Mouse (Mus musculus): Measurements from ENCODE around the gene Aifm3. TPM values are rescaled to one million over a fixed set of nuclear protein-coding genes. Genes with fewer than 3 reads are reported as not detected.

Aifm3 gene
- polyA plus RNA-seq, 1 experiment from 2014 or later: 1.1 TPM

DNA sequence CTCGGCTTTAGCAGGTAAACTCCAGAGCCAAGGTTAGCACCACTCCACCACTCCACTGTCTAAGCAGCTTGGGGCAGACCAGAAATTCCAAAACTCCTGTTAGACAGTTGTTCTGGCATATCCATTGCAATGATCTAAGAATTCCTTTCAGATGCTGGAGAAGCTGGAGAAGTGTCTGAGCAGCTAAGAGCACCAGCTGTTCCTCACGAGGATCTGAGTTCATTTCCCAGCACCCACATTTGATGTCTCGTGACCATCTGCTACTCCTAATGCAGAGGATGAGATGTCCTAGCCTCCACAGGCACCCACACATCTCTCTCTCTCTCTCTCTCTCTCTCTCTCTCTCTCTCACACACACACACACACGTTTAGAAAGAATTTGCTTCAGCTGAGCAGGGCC, 67.5 kb downstream of the Aifm3 start:
- no peak overlapping the region for H3K4me2 ChIP-seq
- H3K27me3 ChIP-seq: peaks cover 33% of the 10 kb centered on the region
- H3K9me3 ChIP-seq: no peaks in the 10 kb centered on the region
- ATAC-seq (ENCODE audit: insufficient number of reproducible peaks, insufficient read depth, low FRiP score, low TSS enrichment, low read depth): no peak
- WGBS: 54% methylated on average over 4 of the region's 4 CpGs
- H3K27ac ChIP-seq: no peak overlapping the region
- no peak overlapping the region for H3K4me3 ChIP-seq
- H3K4me1 ChIP-seq: peaks cover 39% of the 10 kb centered on the region
- H3K9ac ChIP-seq: no peak overlapping the region
- no peaks in the 10 kb centered on the region for H3K36me3 ChIP-seq

Other genes starting within 250 kb of the Aifm3 start
- gene Tmem191c, start 213.5 kb upstream of the Aifm3 start, polyA plus RNA-seq (2015; fragmentation: Nextera tagmentation; extraction: Ambion mirVana): 12.7 and 13.6 TPM in 2 replicates
- gene Serpind1, start 158.2 kb upstream of the Aifm3 start, polyA plus RNA-seq (2015; fragmentation: Nextera tagmentation; extraction: Ambion mirVana): 0.45 and 2.2 TPM in 2 replicates
- 13.2 and 15.5 TPM in 2 replicates for gene Snap29, start 83.6 kb upstream of the Aifm3 start, polyA plus RNA-seq (2015; fragmentation: Nextera tagmentation; extraction: Ambion mirVana)
- 35.5 and 37.9 TPM in 2 replicates for gene Pi4ka, start 83.3 kb upstream of the Aifm3 start, polyA plus RNA-seq (2015; fragmentation: Nextera tagmentation; extraction: Ambion mirVana)
- gene Crkl, start 37.6 kb upstream of the Aifm3 start, polyA plus RNA-seq (2015; fragmentation: Nextera tagmentation; extraction: Ambion mirVana): 83.3 and 84.3 TPM in 2 replicates
- gene Lztr1, start 19.1 kb downstream of the Aifm3 start, polyA plus RNA-seq (2015; fragmentation: Nextera tagmentation; extraction: Ambion mirVana): 98.5 and 119 TPM in 2 replicates
- gene Thap7, start 41.5 kb downstream of the Aifm3 start, polyA plus RNA-seq (2015; fragmentation: Nextera tagmentation; extraction: Ambion mirVana): 72.5 and 75.2 TPM in 2 replicates
- not detected in 2 replicates for gene Lrrc74b, start 71.6 kb downstream of the Aifm3 start, polyA plus RNA-seq (2015; fragmentation: Nextera tagmentation; extraction: Ambion mirVana)
- gene P2rx6, start 72.3 kb downstream of the Aifm3 start, polyA plus RNA-seq (2015; fragmentation: Nextera tagmentation; extraction: Ambion mirVana): 0.08 and 0.32 TPM in 2 replicates
- 5.5 and 6.0 TPM in 2 replicates for gene Slc7a4, start 93.6 kb downstream of the Aifm3 start, polyA plus RNA-seq (2015; fragmentation: Nextera tagmentation; extraction: Ambion mirVana)
- gene Smpd4, start 129.7 kb downstream of the Aifm3 start, polyA plus RNA-seq (2015; fragmentation: Nextera tagmentation; extraction: Ambion mirVana): 39.0 and 39.8 TPM in 2 replicates
- gene Ccdc74a, start 156.9 kb downstream of the Aifm3 start, polyA plus RNA-seq (2015; fragmentation: Nextera tagmentation; extraction: Ambion mirVana): 8.7 and 10.4 TPM in 2 replicates
- gene Med15, start 243.3 kb downstream of the Aifm3 start, polyA plus RNA-seq (2015; fragmentation: Nextera tagmentation; extraction: Ambion mirVana): 53.3 and 56.4 TPM in 2 replicates